Comparison of ENCODE assay signal across 16 mouse cellular contexts in the genomic region with DNA sequence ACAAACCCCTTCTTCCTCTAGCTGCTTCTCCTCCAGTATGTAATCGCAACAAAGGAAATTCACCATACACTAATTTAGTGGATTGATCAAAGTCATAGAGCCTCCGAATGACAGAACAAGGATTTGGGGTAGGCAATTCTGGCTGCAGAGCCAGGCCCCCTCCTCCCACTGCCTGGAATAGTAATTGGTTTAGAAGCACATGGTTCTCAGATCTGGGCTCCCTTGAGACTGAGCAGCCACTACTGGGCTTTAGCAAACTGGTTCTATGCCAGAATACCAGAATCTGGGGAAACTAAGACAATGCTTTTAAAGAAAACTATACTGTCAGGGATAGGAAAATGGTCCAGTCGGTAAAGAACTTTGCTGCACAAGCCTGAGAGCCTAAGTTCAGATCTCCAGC.
"Had no signal": no experiment of that assay in that cellular context is flagged by ENCODE, and none has a peak within 500 bp of the region (broad histone marks: within the 10 kb centered on the region; RNA-seq: fewer than 3 reads in every experiment).

No protein-coding gene starts in this region.

- H3K27ac ChIP-seq: kidney, postnatal 0 days; layer of hippocampus, adult 2 months; limb, embryonic 13.5 days; liver, embryonic 12.5 days; liver, embryonic 15.5 days; lung, embryonic 15.5 days; midbrain, embryonic 10.5 days had no signal

- H3K4me1 ChIP-seq: liver, embryonic 12.5 days; liver, embryonic 15.5 days; lung, embryonic 15.5 days had no signal

- H3K4me2 ChIP-seq: limb, embryonic 13.5 days; liver, embryonic 12.5 days; liver, embryonic 15.5 days; lung, embryonic 15.5 days had no signal

- H3K9ac ChIP-seq: limb, embryonic 13.5 days; liver, embryonic 12.5 days; liver, embryonic 15.5 days; lung, embryonic 15.5 days had no signal

- ATAC-seq: liver, embryonic 12.5 days; midbrain, embryonic 16.5 days had no signal

- H3K36me3 ChIP-seq: limb, embryonic 10.5 days; liver, embryonic 12.5 days; liver, embryonic 15.5 days; lung, embryonic 15.5 days; midbrain, embryonic 10.5 days had no signal

- H3K9me3 ChIP-seq: liver, embryonic 12.5 days; liver, embryonic 15.5 days; lung, embryonic 15.5 days; midbrain, embryonic 10.5 days had no signal

- H3K4me3 ChIP-seq: layer of hippocampus, adult 2 months; limb, embryonic 10.5 days; limb, embryonic 13.5 days; liver, embryonic 12.5 days; liver, embryonic 15.5 days; lung, embryonic 15.5 days; megakaryocyte, embryonic 14.5 days; midbrain, embryonic 10.5 days had no signal

- DNase-seq: layer of hippocampus, adult 9-11 months; liver; lung, adult 18-20 months; lung, postnatal 36 days; thymus, adult 18-20 months; thymus, postnatal 36 days had no signal

- H3K27me3 ChIP-seq: limb, embryonic 13.5 days; liver, embryonic 12.5 days; liver, embryonic 15.5 days; lung, embryonic 15.5 days; megakaryocyte, embryonic 14.5 days had no signal
